Mouse (Mus musculus): Measurements from ENCODE around the gene Gbf1. TPM values are rescaled to one million over a fixed set of nuclear protein-coding genes. Genes with fewer than 3 reads are reported as not detected.

Gbf1 gene
- total and polyA plus RNA-seq, 3 experiments, result 23.7 to 400 (median 54.1) TPM

- no peak overlapping the region for H3K9ac ChIP-seq (ENCODE audit: control insufficient read depth, low read depth, low read length, poor library complexity, severe bottlenecking)
- no peaks in the 10 kb centered on the region for H3K79me2 ChIP-seq (ENCODE audit: control insufficient read depth, insufficient read depth, low read length, poor library complexity)
- no peak for DNase-seq (ENCODE audit: low read depth, low spot score)
- H3K27ac ChIP-seq (ENCODE audit: control insufficient read depth, low read depth, low read length), result no peak overlapping the region
- no peak overlapping the region for H3K4me3 ChIP-seq (ENCODE audit: control insufficient read depth in 1 of 2, insufficient read depth in 1 of 2, low read depth in 2 of 2, low read length in 2 of 2)
- H3K9me3 ChIP-seq (replicated peaks; ENCODE audit: insufficient read depth, low read length), result no peaks in the 10 kb centered on the region
- TF ChIP-seq TBP (IDR thresholded peaks at IDR 0.05; ENCODE audit: low read depth, low read length) (no peak), BHLHE40 (IDR thresholded peaks at IDR 0.05; ENCODE audit: borderline replicate concordance, low read depth, low read length) (no peak), MAX (IDR thresholded peaks at IDR 0.05; ENCODE audit: low read length) (no peak), SMC3 (IDR thresholded peaks at IDR 0.05; ENCODE audit: low read depth, low read length) (no peak), E2F4 (IDR thresholded peaks at IDR 0.05; ENCODE audit: borderline replicate concordance, low read depth, low read length) (no peak), CHD1 (IDR thresholded peaks at IDR 0.05; ENCODE audit: low read depth, low read length) (no peak), USF1 (IDR thresholded peaks at IDR 0.05; ENCODE audit: low read depth, low read length) (no peak), TAL1 (IDR thresholded peaks at IDR 0.05; ENCODE audit: low read length) (no peak), ZC3H11A (IDR thresholded peaks at IDR 0.05; ENCODE audit: low read depth, low read length) (no peak), MYC (IDR thresholded peaks at IDR 0.05; ENCODE audit: low read depth, low read length) (no peak), MXI1 (IDR thresholded peaks at IDR 0.05; ENCODE audit: low read depth, low read length) (no peak), RCOR1 (IDR thresholded peaks at IDR 0.05; ENCODE audit: low read depth, low read length) (no peak), NRF1 (IDR thresholded peaks at IDR 0.05; ENCODE audit: insufficient read depth, low read depth, low read length, poor library complexity, severe bottlenecking) (no peak), SIN3A (IDR thresholded peaks at IDR 0.05; ENCODE audit: low read length) (no peak), MAFK (IDR thresholded peaks at IDR 0.05; ENCODE audit: borderline replicate concordance, low read depth, low read length) (no peak), KAT2A (conservative IDR thresholded peaks at IDR 0.05; ENCODE audit: low read depth, low read length) (no peak), CHD2 (IDR thresholded peaks at IDR 0.05; ENCODE audit: low read length) (no peak)
- H3K4me1 ChIP-seq (ENCODE audit: control insufficient read depth in 1 of 2, insufficient read depth in 2 of 2, low read length in 2 of 2), result peaks cover 6 to 21% of the 10 kb centered on the region in 2 experiments; a peak in 3 of 4 replicates
- no peaks in the 10 kb centered on the region for H3K27me3 ChIP-seq (ENCODE audit: control insufficient read depth in 1 of 2, insufficient read depth in 2 of 2, low read length in 2 of 2)
- H3K36me3 ChIP-seq (ENCODE audit: control insufficient read depth in 1 of 2, insufficient read depth in 2 of 2, low read length in 2 of 2), result peaks cover 0 to 10% of the 10 kb centered on the region in 2 experiments; a peak in 2 of 4 replicates
Measured at GRCm38 (mm10) chr19:46320076-46320785, 167.9 kb downstream of the Gbf1 start.

GRCm38 (mm10) chr19:46321101-46321943 is 169.0 kb downstream of the Gbf1 start:
- Histone ChIP-seq H3K36me3 (ENCODE audit: control insufficient read depth in 1 of 2, insufficient read depth in 2 of 2, low read length in 2 of 2) (peaks cover 0 to 2% of the 10 kb centered on the region in 2 experiments; a peak in 1 of 4 replicates), H3K79me2 (ENCODE audit: control insufficient read depth, insufficient read depth, low read length, poor library complexity) (no peaks in the 10 kb centered on the region), H3K4me1 (ENCODE audit: control insufficient read depth in 1 of 2, insufficient read depth in 2 of 2, low read length in 2 of 2) (peaks cover under 1 to 12% of the 10 kb centered on the region in 2 experiments; a peak in 2 of 4 replicates), H3K4me3 (ENCODE audit: control insufficient read depth in 1 of 2, insufficient read depth in 1 of 2, low read depth in 2 of 2, low read length in 2 of 2) (no peak overlapping the region), H3K9ac (ENCODE audit: control insufficient read depth, low read depth, low read length, poor library complexity, severe bottlenecking) (no peak overlapping the region), H3K9me3 (replicated peaks; ENCODE audit: insufficient read depth, low read length) (no peaks in the 10 kb centered on the region), H3K27ac (ENCODE audit: control insufficient read depth, low read depth, low read length) (no peak overlapping the region), H3K27me3 (ENCODE audit: control insufficient read depth in 1 of 2, insufficient read depth in 2 of 2, low read length in 2 of 2) (no peaks in the 10 kb centered on the region)
- peak; percentile 53 for DNase-seq (ENCODE audit: low read depth, low spot score)
- no peak for TF ChIP-seq SIN3A (IDR thresholded peaks at IDR 0.05; ENCODE audit: low read length)
- no peak for TF ChIP-seq MXI1 (IDR thresholded peaks at IDR 0.05; ENCODE audit: low read depth, low read length)
- TF ChIP-seq CTCF (IDR thresholded peaks at IDR 0.05 in 2 of 3, conservative IDR thresholded peaks at IDR 0.05 in 1 of 3; ENCODE audit: control insufficient read depth in 1 of 3, insufficient read depth in 1 of 3, low read depth in 2 of 3, low read length in 3 of 3, poor library complexity in 1 of 3, severe bottlenecking in 1 of 3), result no peak
- no peak for TF ChIP-seq JUND (IDR thresholded peaks at IDR 0.05; ENCODE audit: low read depth, low read length)
- TF ChIP-seq ETS1 (IDR thresholded peaks at IDR 0.05; ENCODE audit: low read depth, low read length), result no peak
- TF ChIP-seq MAZ (IDR thresholded peaks at IDR 0.05; ENCODE audit: low read depth, low read length), result no peak
- TF ChIP-seq USF2 (IDR thresholded peaks at IDR 0.05; ENCODE audit: borderline replicate concordance in 1 of 2, insufficient read depth in 1 of 2, low read depth in 1 of 2, low read length in 2 of 2), result no peak
- no peak for TF ChIP-seq MYC (IDR thresholded peaks at IDR 0.05; ENCODE audit: low read depth, low read length)
- TF ChIP-seq E2F4 (IDR thresholded peaks at IDR 0.05; ENCODE audit: borderline replicate concordance, low read depth, low read length), result no peak
- no peak for TF ChIP-seq UBTF (IDR thresholded peaks at IDR 0.05; ENCODE audit: borderline replicate concordance, insufficient read depth, low read depth, low read length)
- TF ChIP-seq KAT2A (conservative IDR thresholded peaks at IDR 0.05; ENCODE audit: low read depth, low read length), result no peak
- TF ChIP-seq BHLHE40 (IDR thresholded peaks at IDR 0.05; ENCODE audit: borderline replicate concordance, low read depth, low read length), result no peak
- TF ChIP-seq ZMIZ1 (IDR thresholded peaks at IDR 0.05; ENCODE audit: low read depth, low read length), result no peak

Measured in MEL (cell line).